Mouse (Mus musculus): ENCODE data around the gene Edaradd.

- TF ChIP-seq FLI1 (IDR thresholded peaks at IDR 0.05; ENCODE audit: low read length) = no peak
- TF ChIP-seq GATA1 (IDR thresholded peaks at IDR 0.05; ENCODE audit: borderline replicate concordance, low read length) = no peak
These were observed 79.4 kb downstream of the Edaradd start for GRCm38 (mm10) chr13:12440813-12441212.

Measured in megakaryocyte, embryonic 14.5 days (primary cell).